Comparison of ENCODE assay signal across 10 mouse cellular contexts in the genomic region with DNA sequence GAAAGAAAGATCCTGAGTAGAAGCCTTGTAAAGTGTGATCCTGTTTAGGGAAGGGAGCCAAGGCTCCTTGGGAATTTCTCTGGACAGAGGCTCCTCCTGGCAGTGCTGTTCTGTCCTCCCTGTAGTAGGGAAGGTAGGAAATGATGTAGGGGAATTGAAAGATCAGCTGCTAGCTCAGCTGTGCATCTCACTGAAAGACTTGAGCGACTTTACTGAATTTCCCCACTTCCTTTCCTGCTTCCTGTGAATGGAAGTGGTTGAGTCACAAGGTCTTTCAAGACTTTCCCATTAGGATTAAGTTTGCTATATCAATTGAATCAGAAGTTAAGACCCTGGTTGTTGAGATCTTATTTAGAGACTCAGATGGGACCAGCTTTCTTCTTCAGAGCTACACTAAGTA. TPM values are rescaled to one million over a fixed set of nuclear protein-coding genes. Genes with fewer than 3 reads are reported as not detected.
DNase-seq lines count a peak whose midpoint lies in the region; ATAC-seq lines count a peak whose summit lies in the region.
"Had no signal": no experiment of that assay in that cellular context is flagged by ENCODE, and none has a peak within 500 bp of the region (broad histone marks: within the 10 kb centered on the region; RNA-seq: fewer than 3 reads in every experiment).

No protein-coding gene starts in this region.

- H3K4me2 ChIP-seq in heart, embryonic 12.5 days: peak overlapping the region; percentile 53
- no peak overlapping the region for H3K4me2 ChIP-seq in midbrain, embryonic 16.5 days (ENCODE audit: low read length)
- H3K4me2 ChIP-seq in midbrain, embryonic 14.5 days (ENCODE audit: low read length): no peak overlapping the region
- H3K4me2 ChIP-seq in liver, embryonic 12.5 days: peak overlapping the region; percentile 35
- H3K4me2 ChIP-seq in forebrain, embryonic 13.5 days: no peak overlapping the region

- H3K36me3 ChIP-seq in heart, embryonic 12.5 days: no peaks in the 10 kb centered on the region
- no peaks in the 10 kb centered on the region for H3K36me3 ChIP-seq in midbrain, embryonic 16.5 days (ENCODE audit: control insufficient read depth, insufficient read depth, low read length)
- H3K36me3 ChIP-seq in midbrain, embryonic 14.5 days (ENCODE audit: control insufficient read depth, insufficient read depth, low read length): no peaks in the 10 kb centered on the region
- H3K36me3 ChIP-seq in liver, embryonic 12.5 days: peaks cover 10% of the 10 kb centered on the region; the same call in 1 of the 2 replicates
- H3K36me3 ChIP-seq in forebrain, embryonic 10.5 days (replicated peaks): peaks cover 9% of the 10 kb centered on the region
- no peaks in the 10 kb centered on the region for H3K36me3 ChIP-seq in forebrain, embryonic 13.5 days (ENCODE audit: poor library complexity, severe bottlenecking)

- ATAC-seq in heart, embryonic 12.5 days (ENCODE audit: insufficient number of reproducible peaks, low FRiP score): no peak
- ATAC-seq in midbrain, embryonic 16.5 days: no peak
- no peak for ATAC-seq in midbrain, embryonic 14.5 days (ENCODE audit: low FRiP score, low TSS enrichment)
- ATAC-seq in liver, embryonic 12.5 days: no peak
- no peak for ATAC-seq in forebrain, embryonic 13.5 days

- 36% methylated on average over 1 of the region's 1 CpGs for WGBS in heart, embryonic 12.5 days
- 74% methylated on average over 1 of the region's 1 CpGs for WGBS in midbrain, embryonic 16.5 days
- 77% methylated on average over 1 of the region's 1 CpGs for WGBS in midbrain, embryonic 14.5 days
- 32% methylated on average over 1 of the region's 1 CpGs for WGBS in liver, embryonic 12.5 days (ENCODE audit: insufficient replicate concordance)
- 73% methylated on average over 1 of the region's 1 CpGs for WGBS in forebrain, embryonic 10.5 days
- 96% methylated on average over 1 of the region's 1 CpGs for WGBS in forebrain, embryonic 13.5 days

- H3K9ac ChIP-seq in heart, embryonic 12.5 days: no peak overlapping the region
- H3K9ac ChIP-seq in midbrain, embryonic 16.5 days (ENCODE audit: low read depth, low read length): no peak overlapping the region
- no peak overlapping the region for H3K9ac ChIP-seq in midbrain, embryonic 14.5 days (replicated peaks; ENCODE audit: low read length)
- H3K9ac ChIP-seq in liver, embryonic 12.5 days: peak overlapping the region; percentile 35
- no peak overlapping the region for H3K9ac ChIP-seq in forebrain, embryonic 13.5 days

- DNase-seq in heart, postnatal 36 days: no peak
- no peak for DNase-seq in midbrain, embryonic 14.5 days
- no peak for DNase-seq in forebrain, embryonic 10.5 days (ENCODE audit: extremely low spot score, low spot score)
- DNase-seq in layer of hippocampus, adult 11-12 months (ENCODE audit: low spot score): no peak
- DNase-seq: gastrocnemius, postnatal 10 days; thymus, postnatal 36 days had no signal

- H3K27me3 ChIP-seq in heart, embryonic 12.5 days (replicated peaks): no peaks in the 10 kb centered on the region
- no peaks in the 10 kb centered on the region for H3K27me3 ChIP-seq in midbrain, embryonic 16.5 days (ENCODE audit: control insufficient read depth, insufficient read depth, low read depth, low read length)
- no peaks in the 10 kb centered on the region for H3K27me3 ChIP-seq in midbrain, embryonic 14.5 days (ENCODE audit: control insufficient read depth, insufficient read depth, low read length)
- no peaks in the 10 kb centered on the region for H3K27me3 ChIP-seq in liver, embryonic 12.5 days (replicated peaks)
- H3K27me3 ChIP-seq in forebrain, embryonic 10.5 days (ENCODE audit: poor library complexity, severe bottlenecking): no peaks in the 10 kb centered on the region
- H3K27me3 ChIP-seq in forebrain, embryonic 13.5 days: no peaks in the 10 kb centered on the region

- H3K4me3 ChIP-seq in heart, embryonic 12.5 days: no peak overlapping the region
- H3K4me3 ChIP-seq in midbrain, embryonic 16.5 days (ENCODE audit: low read depth, low read length): no peak overlapping the region
- H3K4me3 ChIP-seq in midbrain, embryonic 14.5 days (replicated peaks; ENCODE audit: low read depth, low read length): no peak overlapping the region
- H3K4me3 ChIP-seq in liver, embryonic 12.5 days: no peak overlapping the region
- H3K4me3 ChIP-seq in forebrain, embryonic 10.5 days: no peak overlapping the region
- no peak overlapping the region for H3K4me3 ChIP-seq in forebrain, embryonic 13.5 days

- H3K4me1 ChIP-seq in heart, embryonic 12.5 days (replicated peaks): peaks cover 82% of the 10 kb centered on the region
- peaks cover 18% of the 10 kb centered on the region for H3K4me1 ChIP-seq in midbrain, embryonic 16.5 days (ENCODE audit: control insufficient read depth, insufficient read depth, low read length)
- no peaks in the 10 kb centered on the region for H3K4me1 ChIP-seq in midbrain, embryonic 14.5 days (ENCODE audit: control insufficient read depth, insufficient read depth, low read length)
- H3K4me1 ChIP-seq in liver, embryonic 12.5 days: peaks cover 96% of the 10 kb centered on the region
- H3K4me1 ChIP-seq in forebrain, embryonic 10.5 days: peaks cover 29% of the 10 kb centered on the region
- H3K4me1 ChIP-seq in forebrain, embryonic 13.5 days: peaks cover 28% of the 10 kb centered on the region

- H3K9me3 ChIP-seq in heart, embryonic 12.5 days (replicated peaks): no peaks in the 10 kb centered on the region
- no peaks in the 10 kb centered on the region for H3K9me3 ChIP-seq in midbrain, embryonic 16.5 days (replicated peaks; ENCODE audit: control insufficient read depth, low read length, poor library complexity, severe bottlenecking)
- no peaks in the 10 kb centered on the region for H3K9me3 ChIP-seq in midbrain, embryonic 14.5 days (ENCODE audit: control insufficient read depth, low read length)
- no peaks in the 10 kb centered on the region for H3K9me3 ChIP-seq in liver, embryonic 12.5 days (replicated peaks)
- no peaks in the 10 kb centered on the region for H3K9me3 ChIP-seq in forebrain, embryonic 10.5 days
- no peaks in the 10 kb centered on the region for H3K9me3 ChIP-seq in forebrain, embryonic 13.5 days (replicated peaks)

- intact Hi-C loops in heart, postnatal 36 days (cut with DNase I): no loop called here

- peak overlapping the region; percentile 79 for H3K27ac ChIP-seq in heart, embryonic 12.5 days (ENCODE audit: poor library complexity, severe bottlenecking)
- H3K27ac ChIP-seq in midbrain, embryonic 16.5 days (ENCODE audit: low read length): 0 out of 2 replicates have a peak overlapping the region, but pooled peaks have one; percentile 17
- H3K27ac ChIP-seq in midbrain, embryonic 14.5 days (replicated peaks; ENCODE audit: low read depth, low read length): no peak overlapping the region
- H3K27ac ChIP-seq in liver, embryonic 12.5 days: peak overlapping the region; percentile 74
- no peak overlapping the region for H3K27ac ChIP-seq in forebrain, embryonic 10.5 days
- no peak overlapping the region for H3K27ac ChIP-seq in forebrain, embryonic 13.5 days

RNA-seq across cellular contexts. Expression of gene Larp1, which starts 12.2 kb away (rescaled TPM):
- 17.5 and 18.3 TPM in 2 replicates for polyA plus RNA-seq in heart, embryonic 12.5 days (2016; fragmentation: Nextera tagmentation; extraction: Ambion mirVana)
- total RNA-seq in heart, postnatal 36 days (2021): 10 to 100 TPM; 52.4 to 55.3 TPM
- polyA plus RNA-seq in midbrain, embryonic 16.5 days (2015; fragmentation: Nextera tagmentation; extraction: Ambion mirVana): 17.7 and 18.4 TPM in 2 replicates
- polyA plus RNA-seq in midbrain, embryonic 14.5 days (2014; fragmentation: Nextera tagmentation; extraction: Ambion mirVana): 19.1 and 19.6 TPM in 2 replicates
- polyA plus RNA-seq in liver, embryonic 12.5 days (2016; fragmentation: Nextera tagmentation; extraction: Ambion mirVana): 41.6 and 42.4 TPM in 2 replicates
- 17.3 and 18.6 TPM in 2 replicates for polyA plus RNA-seq in forebrain, embryonic 10.5 days (2016; fragmentation: Nextera tagmentation; extraction: Ambion mirVana)
- polyA plus RNA-seq in forebrain, embryonic 13.5 days (2015; fragmentation: Nextera tagmentation; extraction: Ambion mirVana): 14.1 and 16.3 TPM in 2 replicates

Comparison
In these comparisons a context has a peak if more than half of its experiments do, and no peak if none do; other contexts are left out.
1. H3K27ac ChIP-seq: peak in heart, embryonic 12.5 days (single experiment), midbrain, embryonic 16.5 days (single experiment) and liver, embryonic 12.5 days (single experiment); none in midbrain, embryonic 14.5 days (single experiment), forebrain, embryonic 10.5 days (single experiment) and forebrain, embryonic 13.5 days (single experiment).
2. H3K4me2 ChIP-seq: peak in heart, embryonic 12.5 days (single experiment) and liver, embryonic 12.5 days (single experiment); none in midbrain, embryonic 16.5 days (single experiment), midbrain, embryonic 14.5 days (single experiment) and forebrain, embryonic 13.5 days (single experiment).